Mouse (Mus musculus) embryo, embryonic 10 days (tissue): ENCODE measurements around the gene Dmtf1.
"Not testable (repeated sequence)": the region's sequence is repeated elsewhere in the genome, so short reads cannot be mapped to it uniquely, and the experiment has no call there.

Experiments
- DNase-seq: peaks from one replicate; pipeline ENCODE4 v3.0.0-alpha.2; 2015; ENCODE audit warnings: low spot score

Gene Dmtf1

GRCm38 (mm10) chr5:9161456-9162041 lies at the start of gene Dmtf1:
Gene Dmtf1 (minus strand): TSS chr5:9161776.
- DNase-seq, result peak; percentile 91

- no peak for DNase-seq
Measured at GRCm38 (mm10) chr5:9186467-9186866, 24.9 kb upstream of the Dmtf1 start.

- no peak for DNase-seq
Measured at GRCm38 (mm10) chr5:9173295-9173694, 11.7 kb upstream of the Dmtf1 start.

- not testable (repeated sequence) for DNase-seq
Measured at GRCm38 (mm10) chr5:9169328-9170005, 7.9 kb upstream of the Dmtf1 start.

- no peak for DNase-seq
Measured at GRCm38 (mm10) chr5:9166366-9166765, 4.8 kb upstream of the Dmtf1 start.

GRCm38 (mm10) chr5:9165151-9165550 lies 3.6 kb upstream of the Dmtf1 start:
- not testable (repeated sequence) for DNase-seq

- DNase-seq, result no peak
Measured at GRCm38 (mm10) chr5:9163411-9163810, 1.8 kb upstream of the Dmtf1 start.

GRCm38 (mm10) chr5:9162088-9162487 lies 512 bp upstream of the Dmtf1 start:
- peak; percentile 36 for DNase-seq

- DNase-seq, result peak; percentile 52
Measured at GRCm38 (mm10) chr5:9160831-9161455, 633 bp downstream of the Dmtf1 start.

- DNase-seq, result no peak
Measured at GRCm38 (mm10) chr5:9157336-9157735, 4.2 kb downstream of the Dmtf1 start.

- no peak for DNase-seq
Measured at GRCm38 (mm10) chr5:9156746-9157145, 4.8 kb downstream of the Dmtf1 start.

- DNase-seq, result no peak
Measured at GRCm38 (mm10) chr5:9149273-9149850, 12.2 kb downstream of the Dmtf1 start.

GRCm38 (mm10) chr5:9142376-9142775 lies 19.2 kb downstream of the Dmtf1 start:
- no peak for DNase-seq

- no peak for DNase-seq
Measured at GRCm38 (mm10) chr5:9140724-9141123, 20.9 kb downstream of the Dmtf1 start.

GRCm38 (mm10) chr5:9135588-9135987 lies 26.0 kb downstream of the Dmtf1 start:
- no peak for DNase-seq

- no peak for DNase-seq
Measured at GRCm38 (mm10) chr5:9131786-9132185, 29.8 kb downstream of the Dmtf1 start.

- DNase-seq, result no peak
Measured at GRCm38 (mm10) chr5:9128566-9128965, 33.0 kb downstream of the Dmtf1 start.

GRCm38 (mm10) chr5:9124134-9124533 lies 37.4 kb downstream of the Dmtf1 start:
- no peak for DNase-seq

GRCm38 (mm10) chr5:9114162-9114561 lies 47.4 kb downstream of the Dmtf1 start:
- peak; percentile 7 for DNase-seq

- DNase-seq, result peak; percentile 82
Measured at GRCm38 (mm10) chr5:9111759-9112158, 49.8 kb downstream of the Dmtf1 start.

- no peak for DNase-seq
Measured at GRCm38 (mm10) chr5:9111285-9111684, 50.3 kb downstream of the Dmtf1 start.

- no peak for DNase-seq
Measured at GRCm38 (mm10) chr5:9109582-9109981, 52.0 kb downstream of the Dmtf1 start.

GRCm38 (mm10) chr5:9108490-9108889 lies 53.1 kb downstream of the Dmtf1 start:
- no peak for DNase-seq
